Mouse (Mus musculus): ENCODE results near the gene Slc26a5.

DNA sequence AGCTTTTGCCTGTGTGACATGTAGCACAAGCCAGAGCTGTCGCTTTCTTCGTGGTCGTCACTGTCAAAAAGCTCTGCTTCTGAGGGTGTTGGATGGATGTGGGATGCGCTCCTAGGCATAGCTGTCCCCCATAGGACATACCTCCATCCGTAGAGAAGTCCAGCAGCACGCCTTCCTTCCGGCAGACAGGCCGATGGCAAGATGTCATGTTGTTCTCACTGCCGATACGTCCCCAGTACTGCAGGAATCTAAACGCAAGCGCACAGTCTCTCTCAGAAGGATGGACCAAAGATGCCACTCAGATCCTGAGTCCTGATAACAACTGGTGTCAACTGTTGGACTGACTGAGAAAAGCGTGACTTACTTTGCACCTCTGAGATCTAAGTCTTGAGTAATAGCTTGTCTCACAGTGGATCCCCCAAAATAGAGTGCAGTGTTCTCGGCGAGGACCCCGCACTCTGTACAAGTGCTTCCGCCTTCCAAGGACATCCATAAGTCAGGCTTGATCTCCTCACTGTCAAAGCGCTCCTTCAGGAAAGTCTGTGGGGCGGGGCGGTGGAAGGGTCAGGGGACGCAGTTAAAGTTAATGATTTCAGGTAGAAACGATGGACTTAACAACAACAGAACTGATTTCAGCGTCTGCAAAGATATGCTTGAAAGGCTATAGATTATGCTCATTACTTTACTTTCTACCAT is 47.6 kb upstream of the Slc26a5 start:
- TF ChIP-seq POLR2A (IDR thresholded peaks at IDR 0.05; ENCODE audit: borderline replicate concordance, extremely low read depth, low read depth, low read length) (no peak), CTCF (IDR thresholded peaks at IDR 0.05; ENCODE audit: insufficient read depth, low read length) (no peak)
